Mouse (Mus musculus) MEL (cell line): ENCODE measurements around the gene Top2a. TPM values are rescaled to one million over a fixed set of nuclear protein-coding genes. Genes with fewer than 3 reads are reported as not detected.

Source experiments
- DNase-seq: peaks from one replicate; pipeline ENCODE4 v3.0.0; 2011; ENCODE audit warnings: low read depth, low spot score
- H3K27ac ChIP-seq: 2 replicates; pipeline ENCODE4 v1.5.1; 2012; ENCODE audit warnings: low read depth, mild to moderate bottlenecking, control low read depth, low read length, moderate library complexity; ENCODE audit not compliant: control insufficient read depth
- H3K27me3 ChIP-seq, 2 experiments: fragments of 150-350 bp in 1 of 2; sonication (generic) in 1 of 2; 2 replicates each; pipeline ENCODE4 v1.6.1; 2012; ENCODE audit warnings: low read length in 2 of 2, mild to moderate bottlenecking in 2 of 2, improper control_type of control experiment in 1 of 2, moderate library complexity in 1 of 2; ENCODE audit not compliant: insufficient read depth in 2 of 2, control insufficient read depth in 1 of 2
- H3K36me3 ChIP-seq, 2 experiments: 2 replicates each; pipeline ENCODE4 v1.6.1; 2012 to 2014; ENCODE audit warnings: low read length in 2 of 2, improper control_type of control experiment in 1 of 2, inconsistent platforms in 1 of 2, mild to moderate bottlenecking in 1 of 2; ENCODE audit not compliant: insufficient read depth in 2 of 2, control insufficient read depth in 1 of 2
- H3K4me1 ChIP-seq, 2 experiments: fragments of 150-350 bp in 1 of 2; sonication (generic) in 1 of 2; 2 replicates each; pipeline ENCODE4 v1.6.1; 2012; ENCODE audit warnings: low read length in 2 of 2, improper control_type of control experiment in 1 of 2, mild to moderate bottlenecking in 1 of 2; ENCODE audit not compliant: insufficient read depth in 2 of 2, control insufficient read depth in 1 of 2
- H3K4me3 ChIP-seq, 2 experiments: fragments of 150-350 bp in 1 of 2; sonication (generic) in 1 of 2; 2 replicates each; pipeline ENCODE4 v1.5.1; 2012; ENCODE audit warnings: low read depth in 2 of 2, low read length in 2 of 2, mild to moderate bottlenecking in 2 of 2, moderate library complexity in 2 of 2, control low read depth in 1 of 2, improper control_type of control experiment in 1 of 2; ENCODE audit not compliant: control insufficient read depth in 1 of 2, insufficient read depth in 1 of 2
- H3K79me2 ChIP-seq: 2 replicates; pipeline ENCODE4 v1.6.1; 2012; ENCODE audit warnings: mild to moderate bottlenecking, low read length, moderate library complexity; ENCODE audit not compliant: control insufficient read depth, poor library complexity, insufficient read depth
- H3K9ac ChIP-seq: 2 replicates; pipeline ENCODE4 v1.6.1; 2012; ENCODE audit warnings: low read depth, mild to moderate bottlenecking, control low read depth, low read length, moderate library complexity; ENCODE audit not compliant: control insufficient read depth, poor library complexity, severe bottlenecking
- H3K9me3 ChIP-seq: fragments of 150-350 bp; sonication (generic); replicated peaks from 2 replicates; pipeline ENCODE4 v1.6.1; 2012; ENCODE audit warnings: mild to moderate bottlenecking, low read length, improper control_type of control experiment, moderate library complexity; ENCODE audit not compliant: insufficient read depth
- BHLHE40 ChIP-seq: IDR thresholded peaks from 2 replicates; pipeline ENCODE4 v1.6.1; 2012; ENCODE audit warnings: low read depth, mild to moderate bottlenecking, inconsistent platforms, low read length, improper control_type of control experiment, borderline replicate concordance
- CTCF ChIP-seq, 3 experiments: IDR thresholded peaks in 2 of 3; conservative IDR thresholded peaks in 1 of 3; 2 replicates each; pipeline ENCODE4 v1.5.1; 2011 to 2012; ENCODE audit warnings: low read length in 3 of 3, low read depth in 2 of 3, mild to moderate bottlenecking in 2 of 3, improper control_type of control experiment in 1 of 3, inconsistent platforms in 1 of 3, mixed read lengths in 1 of 3, moderate library complexity in 1 of 3; ENCODE audit not compliant: control insufficient read depth in 1 of 3, insufficient read depth in 1 of 3, poor library complexity in 1 of 3, severe bottlenecking in 1 of 3
- E2F4 ChIP-seq: IDR thresholded peaks from 2 replicates; pipeline ENCODE4 v1.6.1; 2011; ENCODE audit warnings: low read depth, low read length, improper control_type of control experiment, borderline replicate concordance
- GABPA ChIP-seq: IDR thresholded peaks from 2 replicates; pipeline ENCODE4 v1.6.1; 2012; ENCODE audit warnings: low read depth, mild to moderate bottlenecking, inconsistent platforms, low read length, improper control_type of control experiment, moderate library complexity
- JUND ChIP-seq: IDR thresholded peaks from 2 replicates; pipeline ENCODE4 v1.6.1; 2011; ENCODE audit warnings: low read depth, mild to moderate bottlenecking, improper control_type of control experiment, low read length
- MAX ChIP-seq: IDR thresholded peaks from 2 replicates; pipeline ENCODE4 v1.6.1; 2011; ENCODE audit warnings: low read length, improper control_type of control experiment
- MAZ ChIP-seq: IDR thresholded peaks from 2 replicates; pipeline ENCODE4 v1.6.1; 2012; ENCODE audit warnings: low read depth, mild to moderate bottlenecking, inconsistent platforms, low read length, improper control_type of control experiment
- MXI1 ChIP-seq: IDR thresholded peaks from 2 replicates; pipeline ENCODE4 v1.6.1; 2011; ENCODE audit warnings: mild to moderate bottlenecking, low read depth, low read length, improper control_type of control experiment
- NRF1 ChIP-seq: IDR thresholded peaks from 2 replicates; pipeline ENCODE4 v1.6.1; 2014; ENCODE audit warnings: low read depth, mild to moderate bottlenecking, inconsistent platforms, low read length, improper control_type of control experiment, moderate library complexity; ENCODE audit not compliant: poor library complexity, insufficient read depth, severe bottlenecking
- POLR2A ChIP-seq, 2 experiments: IDR thresholded peaks; 2 replicates each; pipeline ENCODE4 v1.6.1; 2011 to 2012; ENCODE audit warnings: low read length in 2 of 2, mild to moderate bottlenecking in 2 of 2, control low read depth in 1 of 2, improper control_type of control experiment in 1 of 2, low read depth in 1 of 2, moderate library complexity in 1 of 2; ENCODE audit not compliant: control insufficient read depth in 1 of 2, insufficient read depth in 1 of 2, poor library complexity in 1 of 2
- POLR2AphosphoS2 ChIP-seq: IDR thresholded peaks from 2 replicates; pipeline ENCODE4 v1.6.1; 2011; ENCODE audit warnings: low read length, improper control_type of control experiment
- POLR2AphosphoS5 ChIP-seq: IDR thresholded peaks from 2 replicates; pipeline ENCODE4 v1.6.1; 2012; ENCODE audit warnings: low read depth, borderline replicate concordance, mild to moderate bottlenecking, inconsistent platforms, low read length, moderate library complexity, mixed read lengths
- TCF12 ChIP-seq: IDR thresholded peaks from 2 replicates; pipeline ENCODE4 v1.6.1; 2014; ENCODE audit warnings: low read depth, mild to moderate bottlenecking, inconsistent platforms, low read length, improper control_type of control experiment, moderate library complexity
- ZC3H11A ChIP-seq: IDR thresholded peaks from 2 replicates; pipeline ENCODE4 v1.6.1; 2012; ENCODE audit warnings: low read depth, mild to moderate bottlenecking, inconsistent platforms, low read length, improper control_type of control experiment
- ZKSCAN1 ChIP-seq: IDR thresholded peaks from 2 replicates; pipeline ENCODE4 v1.6.1; 2012; ENCODE audit warnings: low read depth, mild to moderate bottlenecking, inconsistent platforms, low read length, improper control_type of control experiment, moderate library complexity
- ZMIZ1 ChIP-seq: IDR thresholded peaks from 2 replicates; pipeline ENCODE4 v1.6.1; 2012; ENCODE audit warnings: low read depth, mild to moderate bottlenecking, inconsistent platforms, low read length, improper control_type of control experiment, moderate library complexity
- ZNF384 ChIP-seq: IDR thresholded peaks from 2 replicates; pipeline ENCODE4 v1.6.1; 2012; ENCODE audit warnings: low read depth, mild to moderate bottlenecking, inconsistent platforms, low read length, improper control_type of control experiment
- polyA plus RNA-seq, 2 experiments: library from polyadenylated mRNA; stranded (reverse) in 1 of 2; unstranded in 1 of 2; fragments of >175 nt in 1 of 2; fragments of >200 nt in 1 of 2; gene quantifications; 2 replicates each; pipeline versions ENCODE4 v1.2.1 to v1.2.4; 2012; ENCODE audit warnings: low replicate concordance in 2 of 2, low read depth in 1 of 2; ENCODE audit not compliant: insufficient read length in 2 of 2, insufficient read depth in 1 of 2, missing spikeins in 1 of 2
- total RNA-seq: library from RNA; depleted of rRNA; stranded (reverse); fragments of 300-350 nt; gene quantifications from 2 replicates; pipeline ENCODE4 v1.2.3, GENCODE M21; 2012

Gene Top2a
- total and polyA plus RNA-seq, 3 experiments: 395 to 643 (median 443) TPM

GRCm38 (mm10) chr11:99010124-99010523 is 13.9 kb downstream of the Top2a start (continued):
- TF ChIP-seq GABPA (no peak), ZC3H11A (no peak), MAX (no peak), TCF12 (peak; percentile 80), MXI1 (no peak)

- no peak overlapping the region for H3K4me3 ChIP-seq
- TF ChIP-seq POLR2AphosphoS5 (no peak), POLR2A (IDR thresholded peaks at IDR 0.05; ENCODE audit: control insufficient read depth in 1 of 2, insufficient read depth in 1 of 2, low read depth in 1 of 2, low read length in 2 of 2, poor library complexity in 1 of 2) (0 out of 4 replicates have a peak, but pooled peaks of 1 of the 2 experiments have one; percentile 16)
- peaks cover 1% of the 10 kb centered on the region; the same call in 1 of the 2 replicates for H3K79me2 ChIP-seq
- peaks cover 22 to 89% of the 10 kb centered on the region in 2 experiments for H3K36me3 ChIP-seq
- DNase-seq: no peak
- H3K9me3 ChIP-seq: no peaks in the 10 kb centered on the region
- no peaks in the 10 kb centered on the region for H3K27me3 ChIP-seq
- no peak overlapping the region for H3K9ac ChIP-seq
- peaks cover 0 to 5% of the 10 kb centered on the region in 2 experiments; a peak in 2 of 4 replicates for H3K4me1 ChIP-seq
- no peak overlapping the region for H3K27ac ChIP-seq
Observed at GRCm38 (mm10) chr11:99006788-99007187, 17.2 kb downstream of the Top2a start.

GRCm38 (mm10) chr11:98999243-98999642 is 24.7 kb downstream of the Top2a start:
- TF ChIP-seq ZKSCAN1: no peak
- TF ChIP-seq ZMIZ1: 0 out of 2 replicates have a peak, but pooled peaks have one; percentile 12
- no peak for TF ChIP-seq E2F4
- Histone ChIP-seq H3K36me3 (peaks cover 0 to 90% of the 10 kb centered on the region in 2 experiments; a peak in 2 of 4 replicates), H3K9me3 (no peaks in the 10 kb centered on the region), H3K4me3 (no peak overlapping the region), H3K9ac (no peak overlapping the region), H3K27me3 (no peaks in the 10 kb centered on the region), H3K4me1 (no peaks in the 10 kb centered on the region), H3K79me2 (no peaks in the 10 kb centered on the region), H3K27ac (no peak overlapping the region)
- DNase-seq: peak; percentile 8

- DNase-seq: peak; percentile 8
- H3K36me3 ChIP-seq: peaks cover 0 to 90% of the 10 kb centered on the region in 2 experiments; a peak in 2 of 4 replicates
Observed at GRCm38 (mm10) chr11:98998776-98999175, 25.2 kb downstream of the Top2a start.

More at GRCm38 (mm10) chr11:98998776-98999175, 25.2 kb downstream of the Top2a start:
- Histone ChIP-seq H3K27ac (no peak overlapping the region), H3K27me3 (no peaks in the 10 kb centered on the region), H3K4me3 (no peak overlapping the region), H3K4me1 (no peaks in the 10 kb centered on the region), H3K79me2 (no peaks in the 10 kb centered on the region), H3K9ac (no peak overlapping the region), H3K9me3 (no peaks in the 10 kb centered on the region)
- no peak for TF ChIP-seq NRF1
- no peak for TF ChIP-seq MXI1
- TF ChIP-seq MAZ: no peak
- peak; percentile 40; the same call in 1 of the 2 replicates for TF ChIP-seq ZNF384
- 0 out of 4 replicates have a peak, but pooled peaks of 1 of the 2 experiments have one; percentile 15 for TF ChIP-seq POLR2A (IDR thresholded peaks at IDR 0.05; ENCODE audit: control insufficient read depth in 1 of 2, insufficient read depth in 1 of 2, low read depth in 1 of 2, low read length in 2 of 2, poor library complexity in 1 of 2)
- no peak for TF ChIP-seq POLR2AphosphoS2
- peak in 1 of 3 experiments; percentile 2; a peak in 1 of 6 replicates for TF ChIP-seq CTCF (IDR thresholded peaks at IDR 0.05 in 2 of 3, conservative IDR thresholded peaks at IDR 0.05 in 1 of 3; ENCODE audit: control insufficient read depth in 1 of 3, insufficient read depth in 1 of 3, low read depth in 2 of 3, low read length in 3 of 3, poor library complexity in 1 of 3, severe bottlenecking in 1 of 3)
- TF ChIP-seq BHLHE40: no peak
- TF ChIP-seq JUND: no peak
